Mouse (Mus musculus) myocyte (in vitro differentiated cells): ENCODE results near the gene Actr6. TPM values are rescaled to one million over a fixed set of nuclear protein-coding genes. Genes with fewer than 3 reads are reported as not detected.
"Not testable (repeated sequence)": the region's sequence is repeated elsewhere in the genome, so short reads cannot be mapped to it uniquely, and the experiment has no call there.

ENCODE experiments used
- H3K27me3 ChIP-seq: one replicate; pipeline ENCODE4 v1.6.1; 2011; ENCODE audit not compliant: control insufficient read depth, insufficient read depth, insufficient read length
- H3K36me3 ChIP-seq: one replicate; pipeline ENCODE4 v1.6.1; 2011; ENCODE audit not compliant: control insufficient read depth, insufficient read depth
- H3K4me2 ChIP-seq: one replicate; pipeline ENCODE4 v1.6.1; 2011; ENCODE audit warnings: low read depth, control low read depth
- H3K4me3 ChIP-seq: one replicate; pipeline ENCODE4 v1.5.1; 2011; ENCODE audit warnings: mild to moderate bottlenecking, control low read depth, moderate library complexity
- H3K79me2 ChIP-seq: one replicate; pipeline ENCODE4 v1.6.1; 2011; ENCODE audit not compliant: control insufficient read depth, insufficient read depth
- H3ac ChIP-seq: one replicate; pipeline ENCODE4 v1.6.1; 2011; ENCODE audit not compliant: control insufficient read depth, insufficient read length
- CEBPB ChIP-seq: IDR thresholded peaks from 2 replicates; pipeline ENCODE4 v1.6.1; 2011; ENCODE audit warnings: mild to moderate bottlenecking, moderate library complexity; ENCODE audit not compliant: poor library complexity, insufficient read depth, severe bottlenecking
- E2F4 ChIP-seq: IDR thresholded peaks from one replicate; pipeline ENCODE4 v1.6.1; 2011; ENCODE audit warnings: mild to moderate bottlenecking, control low read depth, moderate library complexity; ENCODE audit not compliant: insufficient read depth
- MAX ChIP-seq: IDR thresholded peaks from one replicate; pipeline ENCODE4 v1.6.1; 2011; ENCODE audit warnings: low read depth, mild to moderate bottlenecking, control low read depth
- MYOD1 ChIP-seq, 3 experiments: IDR thresholded peaks; one replicate each; pipeline ENCODE4 v1.6.1; 2011; ENCODE audit warnings: control low read depth in 2 of 3, low read depth in 2 of 3, mild to moderate bottlenecking in 2 of 3, moderate library complexity in 1 of 3; ENCODE audit not compliant: insufficient read length in 2 of 3, control insufficient read depth in 1 of 3
- MYOG ChIP-seq, 3 experiments: IDR thresholded peaks; one replicate each; pipeline ENCODE4 v1.6.1; 2011; ENCODE audit warnings: control low read depth in 2 of 3, low read depth in 2 of 3, mild to moderate bottlenecking in 2 of 3; ENCODE audit not compliant: insufficient read length in 2 of 3, control insufficient read depth in 1 of 3, insufficient read depth in 1 of 3
- POLR2A ChIP-seq: IDR thresholded peaks from one replicate; pipeline ENCODE4 v1.6.1; 2011; ENCODE audit warnings: low read depth, mild to moderate bottlenecking, control low read depth, moderate library complexity; ENCODE audit not compliant: insufficient read length
- POLR2AphosphoS2 ChIP-seq: IDR thresholded peaks from one replicate; pipeline ENCODE4 v1.6.1; 2011; ENCODE audit warnings: low read depth, control low read depth; ENCODE audit not compliant: insufficient read length
- REST ChIP-seq: IDR thresholded peaks from one replicate; pipeline ENCODE4 v1.6.1; 2011; ENCODE audit warnings: mild to moderate bottlenecking, control low read depth, moderate library complexity; ENCODE audit not compliant: insufficient read depth, insufficient read length
- SRF ChIP-seq: IDR thresholded peaks from one replicate; pipeline ENCODE4 v1.6.1; 2011; ENCODE audit warnings: low read depth; ENCODE audit not compliant: control insufficient read depth, insufficient read length
- TCF12 ChIP-seq: IDR thresholded peaks from one replicate; pipeline ENCODE4 v1.6.1; 2011; ENCODE audit warnings: mild to moderate bottlenecking, control low read depth; ENCODE audit not compliant: poor library complexity, insufficient read depth, severe bottlenecking
- TCF3 ChIP-seq: IDR thresholded peaks from one replicate; pipeline ENCODE4 v1.6.1; 2011; ENCODE audit warnings: low read depth, control low read depth; ENCODE audit not compliant: insufficient read length
- USF1 ChIP-seq: IDR thresholded peaks from one replicate; pipeline ENCODE4 v1.6.1; 2011; ENCODE audit warnings: low read depth, mild to moderate bottlenecking, control low read depth, moderate library complexity
- polyA plus RNA-seq: library from polyadenylated mRNA; unstranded; fragments of >200 nt; fragmentation: generic; extraction: Trizol; gene quantifications from one replicate; pipeline ENCODE4 v1.2.1, GENCODE M21; 2012; ENCODE audit warnings: missing spikeins

Gene Actr6
- polyA plus RNA-seq, 1 experiment, result 4.5 TPM

GRCm38 (mm10) chr10:89707397-89707796 is 24.7 kb downstream of the Actr6 start:
- no peak overlapping the region for H3ac ChIP-seq
- no peaks in the 10 kb centered on the region for H3K27me3 ChIP-seq
- no peak for TF ChIP-seq MYOD1 (IDR thresholded peaks at IDR 0.05; ENCODE audit: control insufficient read depth in 1 of 3, insufficient read length in 2 of 3, low read depth in 2 of 3)
- no peak for TF ChIP-seq MAX
- no peak for TF ChIP-seq TCF12
- TF ChIP-seq REST, result no peak
- TF ChIP-seq CEBPB, result no peak
- no peak for TF ChIP-seq POLR2A
- no peak for TF ChIP-seq USF1
- TF ChIP-seq SRF, result no peak
- TF ChIP-seq E2F4, result no peak
- no peak for TF ChIP-seq POLR2AphosphoS2
- no peak for TF ChIP-seq TCF3
- no peak for TF ChIP-seq MYOG (IDR thresholded peaks at IDR 0.05; ENCODE audit: control insufficient read depth in 1 of 3, insufficient read depth in 1 of 3, insufficient read length in 2 of 3, low read depth in 2 of 3)
- no peaks in the 10 kb centered on the region for H3K79me2 ChIP-seq
- H3K36me3 ChIP-seq, result peaks cover 13% of the 10 kb centered on the region
- H3K4me3 ChIP-seq, result no peak overlapping the region
- no peak overlapping the region for H3K4me2 ChIP-seq

GRCm38 (mm10) chr10:89703042-89703441 is 29.1 kb downstream of the Actr6 start:
- Histone ChIP-seq H3K79me2 (no peaks in the 10 kb centered on the region), H3K27me3 (no peaks in the 10 kb centered on the region), H3K4me3 (no peak overlapping the region), H3K36me3 (no peaks in the 10 kb centered on the region), H3ac (no peak overlapping the region), H3K4me2 (no peak overlapping the region)
- no peak for TF ChIP-seq TCF12
- no peak for TF ChIP-seq USF1

- Histone ChIP-seq H3K4me3 (no peak overlapping the region), H3K4me2 (no peak overlapping the region), H3K79me2 (no peaks in the 10 kb centered on the region), H3K36me3 (no peaks in the 10 kb centered on the region), H3K27me3 (peaks cover 3% of the 10 kb centered on the region), H3ac (no peak overlapping the region)
- no peak for TF ChIP-seq SRF
- TF ChIP-seq E2F4, result no peak
- no peak for TF ChIP-seq MYOD1 (IDR thresholded peaks at IDR 0.05; ENCODE audit: control insufficient read depth in 1 of 3, insufficient read length in 2 of 3, low read depth in 2 of 3)
- no peak for TF ChIP-seq USF1
These were observed 34.1 kb downstream of the Actr6 start for GRCm38 (mm10) chr10:89697956-89698355.

GRCm38 (mm10) chr10:89696270-89696669 is 35.8 kb downstream of the Actr6 start:
- not testable (repeated sequence) for H3K4me2 ChIP-seq, H3K79me2 ChIP-seq, H3K4me3 ChIP-seq, H3K36me3 ChIP-seq, H3K27me3 ChIP-seq, H3ac ChIP-seq

GRCm38 (mm10) chr10:89695194-89695911 is 36.7 kb downstream of the Actr6 start:
- H3K36me3 ChIP-seq, result no peaks in the 10 kb centered on the region
- no peak overlapping the region for H3K4me2 ChIP-seq
- H3K4me3 ChIP-seq, result no peak overlapping the region
- H3ac ChIP-seq, result no peak overlapping the region
- H3K79me2 ChIP-seq, result no peaks in the 10 kb centered on the region
- TF ChIP-seq USF1, result no peak
- TF ChIP-seq REST, result no peak
- no peak for TF ChIP-seq MYOD1 (IDR thresholded peaks at IDR 0.05; ENCODE audit: control insufficient read depth in 1 of 3, insufficient read length in 2 of 3, low read depth in 2 of 3)
- TF ChIP-seq TCF3, result no peak
- TF ChIP-seq MYOG (IDR thresholded peaks at IDR 0.05; ENCODE audit: control insufficient read depth in 1 of 3, insufficient read depth in 1 of 3, insufficient read length in 2 of 3, low read depth in 2 of 3), result no peak
- TF ChIP-seq MAX, result no peak
- TF ChIP-seq E2F4, result no peak
- no peak for TF ChIP-seq POLR2AphosphoS2
- no peak for TF ChIP-seq SRF
- no peak for TF ChIP-seq CEBPB
- no peak for TF ChIP-seq POLR2A
- H3K27me3 ChIP-seq, result peaks cover 4% of the 10 kb centered on the region
